Mouse (Mus musculus): ENCODE data around the gene Reps2. TPM values are rescaled to one million over a fixed set of nuclear protein-coding genes. Genes with fewer than 3 reads are reported as not detected.

Gene Reps2
- total and polyA plus RNA-seq, 2 experiments from 2014 or later, result 0.07 to 0.42 TPM

- no peak overlapping the region for H3K27ac ChIP-seq (ENCODE audit: low read depth)
- no peaks in the 10 kb centered on the region for H3K36me3 ChIP-seq (replicated peaks; ENCODE audit: control insufficient read depth, insufficient read depth, low read length)
- DNase-seq (ENCODE audit: low spot score) (no peak), ATAC-seq (ENCODE audit: insufficient read depth, low read depth) (no peak)
- no peak for TF ChIP-seq CTCF (IDR thresholded peaks at IDR 0.05; ENCODE audit: low read depth)
- TF ChIP-seq EP300 (IDR thresholded peaks at IDR 0.05; ENCODE audit: low read depth), result no peak
- no peak overlapping the region for H3K4me2 ChIP-seq (ENCODE audit: low read depth, low read length)
- H3K27me3 ChIP-seq (ENCODE audit: control insufficient read depth, insufficient read depth, low read length), result no peaks in the 10 kb centered on the region
- H3K9me3 ChIP-seq (replicated peaks; ENCODE audit: control insufficient read depth, low read length), result no peaks in the 10 kb centered on the region
- WGBS, result 87% methylated on average over 2 of the region's 2 CpGs
- H3K4me3 ChIP-seq (ENCODE audit: low read depth, low read length), result no peak overlapping the region
- no peaks in the 10 kb centered on the region for H3K4me1 ChIP-seq (ENCODE audit: control insufficient read depth, insufficient read depth)
- no peak overlapping the region for H3K9ac ChIP-seq (replicated peaks; ENCODE audit: low read depth, low read length)
Observed at GRCm38 (mm10) chrX:162606113-162606512, 37.3 kb downstream of the Reps2 start.

- WGBS, result 76% methylated on average over 3 of the region's 3 CpGs
- Histone ChIP-seq H3K27ac (ENCODE audit: low read depth) (no peak overlapping the region), H3K9ac (replicated peaks; ENCODE audit: low read depth, low read length) (no peak overlapping the region), H3K9me3 (replicated peaks; ENCODE audit: control insufficient read depth, low read length) (no peaks in the 10 kb centered on the region), H3K4me2 (ENCODE audit: low read depth, low read length) (no peak overlapping the region), H3K4me3 (ENCODE audit: low read depth, low read length) (no peak overlapping the region), H3K4me1 (ENCODE audit: control insufficient read depth, insufficient read depth) (no peaks in the 10 kb centered on the region), H3K27me3 (ENCODE audit: control insufficient read depth, insufficient read depth, low read length) (no peaks in the 10 kb centered on the region), H3K36me3 (replicated peaks; ENCODE audit: control insufficient read depth, insufficient read depth, low read length) (no peaks in the 10 kb centered on the region)
- ATAC-seq (ENCODE audit: insufficient read depth, low read depth) (no peak), DNase-seq (ENCODE audit: low spot score) (no peak)
- TF ChIP-seq EP300 (IDR thresholded peaks at IDR 0.05; ENCODE audit: low read depth) (no peak), CTCF (IDR thresholded peaks at IDR 0.05; ENCODE audit: low read depth) (no peak)
Observed at GRCm38 (mm10) chrX:162599666-162600065, 43.8 kb downstream of the Reps2 start.

- WGBS, result 64% methylated on average over 8 of the region's 8 CpGs
- no peak overlapping the region for H3K4me2 ChIP-seq (ENCODE audit: low read depth, low read length)
- H3K27ac ChIP-seq (ENCODE audit: low read depth), result no peak overlapping the region
- no peaks in the 10 kb centered on the region for H3K4me1 ChIP-seq (ENCODE audit: control insufficient read depth, insufficient read depth)
- no peak overlapping the region for H3K4me3 ChIP-seq (ENCODE audit: low read depth, low read length)
- H3K9ac ChIP-seq (replicated peaks; ENCODE audit: low read depth, low read length), result no peak overlapping the region
- TF ChIP-seq CTCF (IDR thresholded peaks at IDR 0.05; ENCODE audit: low read depth) (no peak), EP300 (IDR thresholded peaks at IDR 0.05; ENCODE audit: low read depth) (no peak)
- DNase-seq (ENCODE audit: low spot score) (no peak), ATAC-seq (ENCODE audit: insufficient read depth, low read depth) (no peak)
- H3K9me3 ChIP-seq (replicated peaks; ENCODE audit: control insufficient read depth, low read length), result no peaks in the 10 kb centered on the region
- H3K27me3 ChIP-seq (ENCODE audit: control insufficient read depth, insufficient read depth, low read length), result no peaks in the 10 kb centered on the region
- no peaks in the 10 kb centered on the region for H3K36me3 ChIP-seq (replicated peaks; ENCODE audit: control insufficient read depth, insufficient read depth, low read length)
Observed at GRCm38 (mm10) chrX:162591005-162591801, 52.2 kb downstream of the Reps2 start.

GRCm38 (mm10) chrX:162590145-162590790 is 53.2 kb downstream of the Reps2 start:
- no peaks in the 10 kb centered on the region for H3K9me3 ChIP-seq (replicated peaks; ENCODE audit: control insufficient read depth, low read length)
- no peak overlapping the region for H3K9ac ChIP-seq (replicated peaks; ENCODE audit: low read depth, low read length)
- no peaks in the 10 kb centered on the region for H3K36me3 ChIP-seq (replicated peaks; ENCODE audit: control insufficient read depth, insufficient read depth, low read length)
- TF ChIP-seq CTCF (IDR thresholded peaks at IDR 0.05; ENCODE audit: low read depth) (no peak), EP300 (IDR thresholded peaks at IDR 0.05; ENCODE audit: low read depth) (no peak)
- H3K27ac ChIP-seq (ENCODE audit: low read depth), result no peak overlapping the region
- H3K27me3 ChIP-seq (ENCODE audit: control insufficient read depth, insufficient read depth, low read length), result no peaks in the 10 kb centered on the region
- ATAC-seq (ENCODE audit: insufficient read depth, low read depth) (no peak), DNase-seq (ENCODE audit: low spot score) (no peak)
- no peak overlapping the region for H3K4me3 ChIP-seq (ENCODE audit: low read depth, low read length)
- no peak overlapping the region for H3K4me2 ChIP-seq (ENCODE audit: low read depth, low read length)
- no peaks in the 10 kb centered on the region for H3K4me1 ChIP-seq (ENCODE audit: control insufficient read depth, insufficient read depth)
- WGBS, result 65% methylated on average over 6 of the region's 6 CpGs

GRCm38 (mm10) chrX:162589173-162589805 is 54.2 kb downstream of the Reps2 start:
- no peaks in the 10 kb centered on the region for H3K36me3 ChIP-seq (replicated peaks; ENCODE audit: control insufficient read depth, insufficient read depth, low read length)
- ATAC-seq (ENCODE audit: insufficient read depth, low read depth) (no peak), DNase-seq (ENCODE audit: low spot score) (no peak)
- no peaks in the 10 kb centered on the region for H3K4me1 ChIP-seq (ENCODE audit: control insufficient read depth, insufficient read depth)
- H3K9me3 ChIP-seq (replicated peaks; ENCODE audit: control insufficient read depth, low read length), result no peaks in the 10 kb centered on the region
- H3K9ac ChIP-seq (replicated peaks; ENCODE audit: low read depth, low read length), result no peak overlapping the region
- no peak overlapping the region for H3K4me2 ChIP-seq (ENCODE audit: low read depth, low read length)
- no peaks in the 10 kb centered on the region for H3K27me3 ChIP-seq (ENCODE audit: control insufficient read depth, insufficient read depth, low read length)
- H3K27ac ChIP-seq (ENCODE audit: low read depth), result no peak overlapping the region
- H3K4me3 ChIP-seq (ENCODE audit: low read depth, low read length), result no peak overlapping the region
- WGBS, result 66% methylated on average over 3 of the region's 3 CpGs
- no peak for TF ChIP-seq CTCF (IDR thresholded peaks at IDR 0.05; ENCODE audit: low read depth)
- no peak for TF ChIP-seq EP300 (IDR thresholded peaks at IDR 0.05; ENCODE audit: low read depth)

All from heart, postnatal 0 days (tissue).